21 mouse cellular contexts compared by ENCODE assay signal in the genomic region with DNA sequence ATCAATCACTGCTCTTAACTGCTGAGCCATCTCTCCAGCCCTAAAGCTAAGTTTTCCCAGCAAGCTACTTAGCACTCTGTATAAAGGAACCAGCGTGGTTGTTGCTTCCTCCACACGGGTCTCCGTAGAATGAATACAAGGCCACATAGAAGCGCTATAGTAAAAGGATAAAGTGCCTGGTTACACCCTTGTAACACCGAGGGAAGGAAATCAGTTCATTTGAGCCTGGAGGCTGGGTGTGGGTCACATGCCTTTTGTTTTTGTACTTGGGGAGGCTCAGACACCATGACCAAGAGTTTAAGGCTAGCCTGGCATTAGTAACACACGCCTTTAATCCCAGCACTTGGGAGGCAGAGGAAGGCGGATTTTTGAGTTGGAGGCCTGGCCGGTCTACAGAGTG. TPM values are rescaled to one million over a fixed set of nuclear protein-coding genes. Genes with fewer than 3 reads are reported as not detected.
A peak's percentile ranks its signal among the peaks of the same experiment; 100 is the strongest.
DNase-seq lines count a peak whose midpoint lies in the region; ATAC-seq and TF ChIP-seq lines count a peak whose summit lies in the region.
"Had no signal": no experiment of that assay in that cellular context is flagged by ENCODE, and none has a peak within 500 bp of the region (broad histone marks: within the 10 kb centered on the region; RNA-seq: fewer than 3 reads in every experiment).

No protein-coding gene starts in this region.

- no peak for TF ChIP-seq EP300 in ES-Bruce4 (IDR thresholded peaks at IDR 0.05; ENCODE audit: insufficient read depth, low read depth, low read length)

- TF ChIP-seq POLR2A in ES-Bruce4 (IDR thresholded peaks at IDR 0.05; ENCODE audit: insufficient read depth, low read length): no peak

- no peak overlapping the region for H3K4me2 ChIP-seq in forebrain, embryonic 12.5 days
- H3K4me2 ChIP-seq: embryonic facial prominence, embryonic 12.5 days had no signal

- H3K4me3 ChIP-seq in ES-Bruce4 (ENCODE audit: low read depth, low read length) (no peak overlapping the region), ES-E14 (ENCODE audit: insufficient read depth in 1 of 2, low read depth in 1 of 2, low read length in 2 of 2, poor library complexity in 1 of 2, severe bottlenecking in 1 of 2) (no peak overlapping the region)
- H3K4me3 ChIP-seq in forebrain, embryonic 12.5 days (replicated peaks): no peak overlapping the region
- H3K4me3 ChIP-seq: embryonic facial prominence, embryonic 10.5 days; embryonic facial prominence, embryonic 12.5 days had no signal

- WGBS in forebrain, embryonic 12.5 days: 85% methylated on average over 8 of the region's 8 CpGs

- TF ChIP-seq CTCF in ES-Bruce4 (IDR thresholded peaks at IDR 0.05; ENCODE audit: low read depth, low read length): no peak

- H3K9ac ChIP-seq in ES-Bruce4 (ENCODE audit: low read depth, poor library complexity, severe bottlenecking): no peak overlapping the region
- H3K9ac ChIP-seq in ES-E14 (ENCODE audit: insufficient read depth, low read depth, low read length, poor library complexity, severe bottlenecking): peak overlapping the region; percentile 3; the same call in 1 of the 2 replicates
- H3K9ac ChIP-seq in forebrain, embryonic 12.5 days: no peak overlapping the region
- H3K9ac ChIP-seq: embryonic facial prominence, embryonic 12.5 days had no signal

- in situ Hi-C loops in ES-E14 (cut with MboI; ENCODE audit: low sequenced_read_pairs in 2 of 2, unreplicated experiment in 2 of 2): no loop called here

- ATAC-seq in forebrain, embryonic 12.5 days (ENCODE audit: low FRiP score): no peak
- no peak for ATAC-seq in granulocyte monocyte progenitor cell, adult 5-6 weeks (replicated peaks; ENCODE audit: poor library complexity, severe bottlenecking)
- ATAC-seq: CD4-positive, CD25-positive, alpha-beta regulatory T cell, adult 4 months; forebrain, embryonic 14.5 days; forebrain, embryonic 16.5 days had no signal

- H3K4me1 ChIP-seq in ES-Bruce4 (ENCODE audit: control insufficient read depth, insufficient read depth, low read length) (peaks cover 4% of the 10 kb centered on the region), ES-E14 (ENCODE audit: control insufficient read depth in 2 of 2, insufficient read depth in 2 of 2, low read length in 2 of 2, poor library complexity in 1 of 2) (peaks cover 0 to 2% of the 10 kb centered on the region in 2 experiments; a peak in 2 of 4 replicates)
- no peaks in the 10 kb centered on the region for H3K4me1 ChIP-seq in forebrain, embryonic 12.5 days
- H3K4me1 ChIP-seq: embryonic facial prominence, embryonic 10.5 days; embryonic facial prominence, embryonic 12.5 days had no signal

- H3K9me3 ChIP-seq in ES-Bruce4 (replicated peaks; ENCODE audit: control insufficient read depth, insufficient read depth, low read length, poor library complexity, severe bottlenecking): no peaks in the 10 kb centered on the region
- H3K9me3 ChIP-seq in ES-E14 (ENCODE audit: control insufficient read depth, insufficient read depth, low read depth, low read length): no peaks in the 10 kb centered on the region
- H3K9me3 ChIP-seq in forebrain, embryonic 12.5 days: no peaks in the 10 kb centered on the region
- H3K9me3 ChIP-seq: embryonic facial prominence, embryonic 10.5 days; embryonic facial prominence, embryonic 12.5 days had no signal

- 0 out of 2 replicates have a peak, but pooled peaks cover 2% of the 10 kb centered on the region for H3K36me3 ChIP-seq in ES-Bruce4 (ENCODE audit: control insufficient read depth, insufficient read depth, low read length, poor library complexity, severe bottlenecking)
- H3K36me3 ChIP-seq in ES-E14 (ENCODE audit: control insufficient read depth, insufficient read depth, low read length, poor library complexity, severe bottlenecking): peaks cover 14% of the 10 kb centered on the region; the same call in 1 of the 2 replicates
- H3K36me3 ChIP-seq in forebrain, embryonic 12.5 days (replicated peaks): peaks cover 3% of the 10 kb centered on the region; the same call in 1 of the 2 replicates

- H3K27ac ChIP-seq in ES-Bruce4 (ENCODE audit: insufficient read depth, low read length) (peak overlapping the region; percentile 59), ES-E14 (ENCODE audit: insufficient read depth, low read depth, low read length, poor library complexity, severe bottlenecking) (peak overlapping the region; percentile 54; the same call in 1 of the 2 replicates)
- no peak overlapping the region for H3K27ac ChIP-seq in forebrain, embryonic 12.5 days
- H3K27ac ChIP-seq: embryonic facial prominence, embryonic 10.5 days; embryonic facial prominence, embryonic 12.5 days had no signal

- H3K27me3 ChIP-seq in ES-Bruce4 (ENCODE audit: control insufficient read depth, insufficient read depth, low read length, poor library complexity, severe bottlenecking): no peaks in the 10 kb centered on the region
- H3K27me3 ChIP-seq in forebrain, embryonic 12.5 days: no peaks in the 10 kb centered on the region
- H3K27me3 ChIP-seq: CH12.LX; embryonic facial prominence, embryonic 12.5 days had no signal

- DNase-seq in ES-E14 (ENCODE audit: low read depth, low spot score): peak; percentile 58
- peak; percentile 5 for DNase-seq in WW6 (ENCODE audit: low read depth, low spot score)
- DNase-seq in T-cell, adult 2 months (ENCODE audit: low spot score): no peak
- DNase-seq: adrenal gland, adult 2 months; adrenal gland, postnatal 10 days; adrenal gland, postnatal 25 days; B cell, adult 2 months; cerebellum, adult 11-12 months; cerebellum, adult 2 months; cerebellum, adult 9-10 months; cerebellum, postnatal 10 days; cerebellum, postnatal 25 days had no signal

TF ChIP-seq in ES-E14, 5 proteins besides CTCF, POLR2A, EP300 and RAD21:
- TF ChIP-seq CHD2 (IDR thresholded peaks at IDR 0.05; ENCODE audit: low read depth, low read length) (no peak), HCFC1 (IDR thresholded peaks at IDR 0.05; ENCODE audit: borderline replicate concordance, insufficient read depth, low read length) (no peak), ZNF384 (IDR thresholded peaks at IDR 0.05; ENCODE audit: low read depth, low read length) (no peak)
TF ChIP-seq in ES-E14: peak in this region for 0.

RNA-seq across cellular contexts. Expression of a gene that starts 8.7 kb away (rescaled TPM):
- polyA plus RNA-seq in ES-Bruce4 (2011; ENCODE audit: insufficient read depth, insufficient read length, low read depth, missing spikeins): 36.7 and 37.8 TPM in 2 replicates
- total RNA-seq in ES-E14 (2012; rRNA removed): 23.6 and 26.9 TPM in 2 replicates
- 19.1 and 20.4 TPM in 2 replicates for polyA plus RNA-seq in forebrain, embryonic 12.5 days (2016; fragmentation: Nextera tagmentation; extraction: Ambion mirVana)
- 25.0 and 30.7 TPM in 2 replicates for total RNA-seq in granulocyte monocyte progenitor cell, adult 5-6 weeks (2014; fragmentation: Nextera tagmentation)
- total RNA-seq in granulocyte monocyte progenitor cell, adult 5-6 weeks (2017): 14.8 and 17.6 TPM in 2 replicates

RNA-seq across cellular contexts. Expression of a gene that starts 50.6 kb away (rescaled TPM):
- 26.6 and 27.1 TPM in 2 replicates for polyA plus RNA-seq in ES-Bruce4 (2011; ENCODE audit: insufficient read depth, insufficient read length, low read depth, missing spikeins)
- 15.4 and 18.2 TPM in 2 replicates for total RNA-seq in ES-E14 (2012; rRNA removed)
- 27.2 and 27.9 TPM in 2 replicates for polyA plus RNA-seq in forebrain, embryonic 12.5 days (2016; fragmentation: Nextera tagmentation; extraction: Ambion mirVana)
- 17.7 and 39.6 TPM in 2 replicates for total RNA-seq in granulocyte monocyte progenitor cell, adult 5-6 weeks (2014; fragmentation: Nextera tagmentation)
- 12.7 and 18.7 TPM in 2 replicates for total RNA-seq in granulocyte monocyte progenitor cell, adult 5-6 weeks (2017)
